Mouse (Mus musculus) left cerebral cortex, adult 2 months (tissue): ENCODE measurements around the gene Prr15l. TPM values are rescaled to one million over a fixed set of nuclear protein-coding genes. Genes with fewer than 3 reads are reported as not detected.

Source experiments
- DNase-seq, 2 experiments: peaks; one replicate each; pipeline ENCODE4 v3.0.0; 2021 to 2022; ENCODE audit warnings: low spot score in 2 of 2, mixed read lengths in 1 of 2; ENCODE audit errors: extremely low spot score in 1 of 2
- H3K27ac ChIP-seq: fragments of 200-600 bp; 2 replicates; pipeline ENCODE4 v1.8.1; 2022
- H3K4me3 ChIP-seq: fragments of 200-600 bp; 2 replicates; pipeline ENCODE4 v1.8.1; 2022
- CTCF ChIP-seq: fragments of 200-600 bp; IDR thresholded peaks from 2 replicates; pipeline ENCODE4 v1.8.1; 2022; ENCODE audit warnings: antibody characterized with exemption, mild to moderate bottlenecking, moderate library complexity
- intact Hi-C: fragments of 180-260 bp; cut with DNase I; formaldehyde crosslinking; loops from one replicate; pipeline ENCODE4 v1.15.1; 2025
- total RNA-seq, 2 experiments: library from RNA; stranded (reverse); gene quantifications; 2 replicates each; pipeline ENCODE4 v1.2.3; 2021

The Prr15l gene
- total RNA-seq, 2 experiments from 2014 or later: not detected

GRCm38 (mm10) chr11:96982859-96983258 is 55.0 kb downstream of the Prr15l start, which contains the start of gene Sp2:
Gene Sp2 (minus strand): TSS chr11:96982959.
- no peak for TF ChIP-seq CTCF
- Histone ChIP-seq H3K4me3 (no peak within 1 kb of the TSS), H3K27ac (no peak within 1 kb of the TSS)
- intact Hi-C loops: loop anchor here (1.0 to 5.0 kb wide), 3 partner anchors 39 to 164 kb away; no protein-coding TSS in a partner anchor
- no peak for DNase-seq

- no peak for DNase-seq
- intact Hi-C loops: loop anchor here (5.0 kb wide), 1 partner anchor 162 kb away; no protein-coding TSS in a partner anchor
- no peak for TF ChIP-seq CTCF
- Histone ChIP-seq H3K27ac (no peak overlapping the region), H3K4me3 (no peak overlapping the region)
Observed at GRCm38 (mm10) chr11:96984903-96985302, 57.0 kb downstream of the Prr15l start.

GRCm38 (mm10) chr11:96986463-96986862 is 58.6 kb downstream of the Prr15l start:
- Histone ChIP-seq H3K27ac (no peak overlapping the region), H3K4me3 (no peak overlapping the region)
- intact Hi-C loops: no loop called here
- DNase-seq: no peak
- no peak for TF ChIP-seq CTCF

Other genes starting within 250 kb of the Prr15l start
- gene Snx11, start 150.5 kb upstream of the Prr15l start, total RNA-seq: 10 to 100 TPM; 49.7 to 52.2 TPM
- 10 to 100 TPM; 45.5 to 46.5 TPM for gene Cbx1, start 139.0 kb upstream of the Prr15l start, total RNA-seq
- 100 to 1,000 TPM; 281 to 290 TPM for gene Nfe2l1, start 98.1 kb upstream of the Prr15l start, total RNA-seq
- gene Copz2, start 78.2 kb upstream of the Prr15l start, total RNA-seq: 1 to 10 TPM; 4.8 to 5.0 TPM
- gene Cdk5rap3, start 11.6 kb upstream of the Prr15l start, total RNA-seq: 10 to 100 TPM; 28.6 to 30.0 TPM
- 10 to 100 TPM; 40.0 to 40.2 TPM for gene Pnpo, start 15.9 kb downstream of the Prr15l start, total RNA-seq
- gene Sp2, start 54.9 kb downstream of the Prr15l start, total RNA-seq: 10 to 100 TPM; 12.6 to 15.2 TPM
- 1 to 10 TPM in 1 of 2 experiments, under 1 TPM in 1; 0.91 to 1.8 TPM for gene Sp6, start 85.3 kb downstream of the Prr15l start, total RNA-seq
- gene Scrn2, start 101.8 kb downstream of the Prr15l start, total RNA-seq: 1 to 10 TPM; 2.8 to 3.4 TPM
- gene Lrrc46, start 113.3 kb downstream of the Prr15l start, total RNA-seq: under 1 TPM; 0.51 to 0.52 TPM
- gene Mrpl10, start 113.5 kb downstream of the Prr15l start, total RNA-seq: 10 to 100 TPM; 66.5 to 67.0 TPM
- 10 to 100 TPM; 14.0 to 15.2 TPM for gene Osbpl7, start 122.5 kb downstream of the Prr15l start, total RNA-seq
- gene Tbx21, start 187.2 kb downstream of the Prr15l start, total RNA-seq: under 1 TPM; 0.32 to 0.40 TPM
- gene Tbkbp1, start 223.4 kb downstream of the Prr15l start, total RNA-seq: 10 to 100 TPM; 52.7 to 56.8 TPM